Mouse (Mus musculus) heart, embryonic 16.5 days (tissue): ENCODE data around the gene Sec24d. TPM values are rescaled to one million over a fixed set of nuclear protein-coding genes. Genes with fewer than 3 reads are reported as not detected.

Experiments
- ATAC-seq: fragments of 200-750 bp; cut with Nextera tagmentation; replicated peaks from 2 replicates; pipeline ENCODE4 v1.8.0; 2017; ENCODE audit warnings: moderate number of reproducible peaks; ENCODE audit not compliant: insufficient read depth, low FRiP score; ENCODE audit errors: extremely low read depth
- H3K27ac ChIP-seq: fragments of 300-500 bp; sonication (generic); 2 replicates; pipeline ENCODE4 v1.5.1; 2014; ENCODE audit warnings: mild to moderate bottlenecking, low read length, control low read depth, moderate library complexity
- H3K27me3 ChIP-seq: fragments of 300-500 bp; sonication (generic); 2 replicates; pipeline ENCODE4 v1.6.1; 2014; ENCODE audit warnings: low read length, mixed read lengths; ENCODE audit not compliant: control insufficient read depth, insufficient read depth
- H3K36me3 ChIP-seq: fragments of 300-500 bp; sonication (generic); 2 replicates; pipeline ENCODE4 v1.6.1; 2014; ENCODE audit not compliant: control insufficient read depth, insufficient read depth
- H3K4me1 ChIP-seq: fragments of 300-500 bp; sonication (generic); 2 replicates; pipeline ENCODE4 v1.6.1; 2014; ENCODE audit warnings: low read length, mixed read lengths; ENCODE audit not compliant: control insufficient read depth, insufficient read depth
- H3K4me2 ChIP-seq: fragments of 300-500 bp; sonication (generic); 2 replicates; pipeline ENCODE4 v1.6.1; 2014; ENCODE audit warnings: low read depth, mild to moderate bottlenecking, control low read depth, low read length
- H3K4me3 ChIP-seq: fragments of 300-500 bp; sonication (generic); 2 replicates; pipeline ENCODE4 v1.5.1; 2014; ENCODE audit warnings: mild to moderate bottlenecking, control low read depth, low read length
- H3K9ac ChIP-seq: fragments of 300-500 bp; sonication (generic); 2 replicates; pipeline ENCODE4 v1.6.1; 2014; ENCODE audit warnings: low read length, control low read depth
- H3K9me3 ChIP-seq: fragments of 300-500 bp; sonication (generic); replicated peaks from 2 replicates; pipeline ENCODE4 v1.6.1; 2016; ENCODE audit warnings: low read length; ENCODE audit not compliant: control insufficient read depth
- WGBS: fragments of 180-500 bp; shearing (Covaris S2); extraction: QIAGEN DNeasy Blood & Tissue Kit; methylation state at CpG from one replicate; pipeline ENCODE4 v1.1.7; 2014; 5-methylcytosine and 5-hydroxymethylcytosine counted together
- polyA plus RNA-seq: library from polyadenylated mRNA; unstranded; fragments of >200 nt; fragmentation: Nextera tagmentation; extraction: Ambion mirVana; gene quantifications from 2 replicates; pipeline ENCODE4 v1.2.1, GENCODE M21; 2015

Gene Sec24d
- polyA plus RNA-seq, result 61.6 and 66.3 TPM in 2 replicates

- H3K27me3 ChIP-seq, result no peaks in the 10 kb centered on the region
- H3K4me2 ChIP-seq, result peak within 1 kb of the TSS; percentile 59
- 3% methylated on average over 68 of the region's 68 CpGs for WGBS
- peaks cover 23% of the 10 kb centered on the region for H3K36me3 ChIP-seq
- peak within 1 kb of the TSS; percentile 88 for H3K27ac ChIP-seq
- no peaks in the 10 kb centered on the region for H3K9me3 ChIP-seq
- peak; percentile 89 for ATAC-seq
- peak within 1 kb of the TSS; percentile 81 for H3K9ac ChIP-seq
- H3K4me1 ChIP-seq, result peaks cover 16% of the 10 kb centered on the region
- H3K4me3 ChIP-seq, result peak within 1 kb of the TSS; percentile 70
These were observed at the start of gene Sec24d for GRCm38 (mm10) chr3:123266753-123267651. TSS of gene Sec24d (plus strand) at chr3:123267455.

GRCm38 (mm10) chr3:123218646-123219045 is 48.6 kb upstream of the Sec24d start:
- WGBS, result 55% methylated on average over 6 of the region's 6 CpGs
- no peaks in the 10 kb centered on the region; the same call in 1 of the 2 replicates for H3K36me3 ChIP-seq

GRCm38 (mm10) chr3:123227276-123227675 is 40.0 kb upstream of the Sec24d start:
- no peaks in the 10 kb centered on the region; the same call in 1 of the 2 replicates for H3K36me3 ChIP-seq
- peaks cover 4% of the 10 kb centered on the region for H3K9me3 ChIP-seq
- no peaks in the 10 kb centered on the region for H3K27me3 ChIP-seq
- H3K4me2 ChIP-seq, result no peak overlapping the region
- WGBS, result 65% methylated on average over 3 of the region's 3 CpGs
- H3K27ac ChIP-seq, result 0 out of 2 replicates have a peak overlapping the region, but pooled peaks have one; percentile 25
- peaks cover 3% of the 10 kb centered on the region for H3K4me1 ChIP-seq
- ATAC-seq, result no peak
- H3K4me3 ChIP-seq, result no peak overlapping the region
- no peak overlapping the region for H3K9ac ChIP-seq

More at GRCm38 (mm10) chr3:123218646-123219045, 48.6 kb upstream of the Sec24d start:
- Histone ChIP-seq H3K4me2 (no peak overlapping the region), H3K4me3 (no peak overlapping the region), H3K4me1 (no peaks in the 10 kb centered on the region), H3K27ac (no peak overlapping the region), H3K9me3 (no peaks in the 10 kb centered on the region), H3K9ac (no peak overlapping the region), H3K27me3 (no peaks in the 10 kb centered on the region)
- ATAC-seq, result no peak

GRCm38 (mm10) chr3:123231639-123232038 is 35.6 kb upstream of the Sec24d start:
- no peaks in the 10 kb centered on the region for H3K27me3 ChIP-seq
- no peak for ATAC-seq
- H3K9ac ChIP-seq, result no peak overlapping the region
- H3K4me2 ChIP-seq, result no peak overlapping the region
- H3K4me1 ChIP-seq, result peaks cover 9% of the 10 kb centered on the region
- no peak overlapping the region for H3K27ac ChIP-seq
- no peaks in the 10 kb centered on the region for H3K36me3 ChIP-seq
- 85% methylated on average over 2 of the region's 2 CpGs for WGBS
- H3K9me3 ChIP-seq, result peaks cover 4% of the 10 kb centered on the region
- no peak overlapping the region for H3K4me3 ChIP-seq

- H3K27me3 ChIP-seq, result no peaks in the 10 kb centered on the region
- peaks cover 15% of the 10 kb centered on the region for H3K4me1 ChIP-seq
- H3K9ac ChIP-seq, result peak overlapping the region; percentile 55
- H3K4me2 ChIP-seq, result peak overlapping the region; percentile 41
- H3K9me3 ChIP-seq, result peaks cover 4% of the 10 kb centered on the region
- ATAC-seq, result no peak
- H3K4me3 ChIP-seq, result 0 out of 2 replicates have a peak overlapping the region, but pooled peaks have one; percentile 13
- no peaks in the 10 kb centered on the region for H3K36me3 ChIP-seq
- 0 out of 2 replicates have a peak overlapping the region, but pooled peaks have one; percentile 7 for H3K27ac ChIP-seq
- 22% methylated on average over 16 of the region's 16 CpGs for WGBS
These were observed 32.9 kb upstream of the Sec24d start for GRCm38 (mm10) chr3:123234191-123234836.

GRCm38 (mm10) chr3:123235495-123235894 is 31.8 kb upstream of the Sec24d start:
- Histone ChIP-seq H3K9ac (peak overlapping the region; percentile 85), H3K27me3 (no peaks in the 10 kb centered on the region), H3K4me3 (peak overlapping the region; percentile 74), H3K27ac (peak overlapping the region; percentile 80), H3K4me2 (peak overlapping the region; percentile 84), H3K36me3 (no peaks in the 10 kb centered on the region), H3K4me1 (peaks cover 15% of the 10 kb centered on the region), H3K9me3 (peaks cover 4% of the 10 kb centered on the region)
- 25% methylated on average over 7 of the region's 7 CpGs for WGBS
- ATAC-seq, result no peak

- Histone ChIP-seq H3K4me2 (peak within 1 kb of the TSS; percentile 84), H3K9me3 (peaks cover 4% of the 10 kb centered on the region), H3K27me3 (no peaks in the 10 kb centered on the region), H3K36me3 (no peaks in the 10 kb centered on the region), H3K4me3 (peak within 1 kb of the TSS; percentile 74), H3K4me1 (peaks cover 15% of the 10 kb centered on the region), H3K27ac (peak within 1 kb of the TSS; percentile 80), H3K9ac (peak within 1 kb of the TSS; percentile 85)
- WGBS, result under 1% methylated on average over 20 of the region's 20 CpGs
- ATAC-seq, result peak; percentile 79
These were observed 31.3 kb upstream of the Sec24d start, which contains the start of gene Synpo2 for GRCm38 (mm10) chr3:123235921-123236320. TSS of gene Synpo2 (minus strand) at chr3:123236149.

- Histone ChIP-seq H3K4me1 (peaks cover 15% of the 10 kb centered on the region), H3K27ac (peak overlapping the region; percentile 80), H3K27me3 (no peaks in the 10 kb centered on the region), H3K36me3 (no peaks in the 10 kb centered on the region), H3K9me3 (no peaks in the 10 kb centered on the region), H3K4me3 (no peak overlapping the region), H3K4me2 (peak overlapping the region; percentile 84), H3K9ac (0 out of 2 replicates have a peak overlapping the region, but pooled peaks have one; percentile 8)
- WGBS, result 22% methylated on average over 7 of the region's 7 CpGs
- ATAC-seq, result peak; percentile 39; the same call in 1 of the 2 replicates
These were observed 30.2 kb upstream of the Sec24d start for GRCm38 (mm10) chr3:123237039-123237438.
